Mouse (Mus musculus): Measurements from ENCODE around the gene Cmtm7.
A peak's percentile ranks its signal among the peaks of the same experiment; 100 is the strongest.
"Not testable (repeated sequence)": the region's sequence is repeated elsewhere in the genome, so short reads cannot be mapped to it uniquely, and the experiment has no call there.

The Cmtm7 gene

GRCm38 (mm10) chr9:114728432-114728831, 53.2 kb downstream of the Cmtm7 start:
- DNase-seq (ENCODE audit: low read depth, low spot score) = not testable (repeated sequence)

GRCm38 (mm10) chr9:114727315-114727714, 54.3 kb downstream of the Cmtm7 start:
- DNase-seq (ENCODE audit: low read depth, low spot score) = peak; percentile 75

DNA sequence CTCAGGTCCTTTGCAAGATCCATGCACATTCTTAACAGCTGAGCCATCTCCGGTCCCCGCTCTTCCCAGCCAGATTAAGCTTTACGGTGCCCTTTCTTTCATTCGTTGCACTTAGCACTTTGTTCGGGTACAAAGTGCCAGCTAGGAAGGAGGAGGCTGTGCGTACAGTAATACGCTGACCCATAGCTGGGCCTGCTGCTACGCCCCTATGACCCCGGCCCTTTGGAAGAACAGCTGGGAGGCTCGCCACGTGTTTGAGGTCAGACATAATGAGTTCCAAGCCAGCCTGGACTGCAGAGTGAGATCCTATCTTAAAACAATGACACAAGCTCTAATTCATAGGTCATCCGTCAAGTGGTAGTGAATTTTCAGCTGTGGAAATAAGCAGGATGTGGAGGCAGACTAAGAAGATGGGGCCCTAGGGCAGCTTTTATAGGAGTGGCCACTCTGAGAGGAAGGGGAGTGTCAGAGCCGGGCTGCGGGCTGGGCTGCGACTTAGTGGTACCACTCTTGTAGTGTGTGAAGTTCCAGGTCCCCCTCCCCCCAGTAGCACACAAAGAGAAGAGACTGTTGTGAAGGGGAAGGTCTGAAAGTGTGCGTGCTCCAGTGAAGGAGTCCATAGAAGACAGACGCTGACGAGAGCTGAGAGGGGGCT, 64.9 kb downstream of the Cmtm7 start:
- peak; percentile 24 for DNase-seq (ENCODE audit: low read depth, low spot score)

- no peak for DNase-seq (ENCODE audit: low read depth, low spot score)
Observed at GRCm38 (mm10) chr9:114713481-114713880, 68.2 kb downstream of the Cmtm7 start.

DNA sequence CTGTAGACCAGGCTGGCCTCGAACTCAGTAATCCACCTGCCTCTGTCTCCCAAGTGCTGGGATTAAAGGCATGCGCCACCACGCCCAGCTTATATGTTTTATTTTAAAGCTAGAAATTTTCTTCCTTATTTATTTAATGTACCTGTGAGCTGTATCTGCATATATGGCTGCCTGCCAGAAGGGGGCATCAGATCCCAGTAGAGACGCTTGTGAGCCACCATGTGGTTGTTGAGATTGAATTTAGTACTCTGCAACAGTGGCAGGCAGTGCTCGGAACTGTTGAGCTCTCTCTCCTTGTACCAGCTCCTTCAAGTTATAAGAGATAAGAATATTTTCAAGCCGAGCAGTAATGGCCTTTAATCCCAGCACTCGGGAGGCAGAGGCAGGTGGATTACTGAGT, 71.3 kb downstream of the Cmtm7 start:
- DNase-seq (ENCODE audit: low read depth, low spot score) = peak; percentile 24

DNA sequence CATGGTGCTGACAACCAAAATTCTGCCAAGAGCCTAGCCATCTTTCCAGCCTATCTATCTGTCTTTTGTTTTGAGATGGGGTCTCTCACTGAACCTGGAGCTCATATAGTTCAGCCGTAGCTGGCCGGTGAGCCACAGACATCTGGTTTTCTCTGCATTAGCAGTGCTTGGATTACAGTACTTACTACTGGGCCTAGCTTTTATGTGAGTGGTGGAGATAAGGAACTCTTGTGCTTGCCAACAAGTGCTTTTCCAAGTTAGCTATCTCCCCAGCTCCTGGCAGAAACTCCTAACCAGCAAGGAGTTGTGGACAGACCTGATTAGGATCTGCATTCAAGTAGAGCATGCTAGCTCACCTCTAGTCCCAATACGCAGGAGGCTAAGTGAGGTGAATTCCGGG, 73.9 kb downstream of the Cmtm7 start:
- DNase-seq (ENCODE audit: low read depth, low spot score) = no peak

All from mesoderm, embryonic 11.5 days (tissue).